Mouse (Mus musculus): ENCODE measurements around the gene Mmel1.

Mmel1 gene

DNA sequence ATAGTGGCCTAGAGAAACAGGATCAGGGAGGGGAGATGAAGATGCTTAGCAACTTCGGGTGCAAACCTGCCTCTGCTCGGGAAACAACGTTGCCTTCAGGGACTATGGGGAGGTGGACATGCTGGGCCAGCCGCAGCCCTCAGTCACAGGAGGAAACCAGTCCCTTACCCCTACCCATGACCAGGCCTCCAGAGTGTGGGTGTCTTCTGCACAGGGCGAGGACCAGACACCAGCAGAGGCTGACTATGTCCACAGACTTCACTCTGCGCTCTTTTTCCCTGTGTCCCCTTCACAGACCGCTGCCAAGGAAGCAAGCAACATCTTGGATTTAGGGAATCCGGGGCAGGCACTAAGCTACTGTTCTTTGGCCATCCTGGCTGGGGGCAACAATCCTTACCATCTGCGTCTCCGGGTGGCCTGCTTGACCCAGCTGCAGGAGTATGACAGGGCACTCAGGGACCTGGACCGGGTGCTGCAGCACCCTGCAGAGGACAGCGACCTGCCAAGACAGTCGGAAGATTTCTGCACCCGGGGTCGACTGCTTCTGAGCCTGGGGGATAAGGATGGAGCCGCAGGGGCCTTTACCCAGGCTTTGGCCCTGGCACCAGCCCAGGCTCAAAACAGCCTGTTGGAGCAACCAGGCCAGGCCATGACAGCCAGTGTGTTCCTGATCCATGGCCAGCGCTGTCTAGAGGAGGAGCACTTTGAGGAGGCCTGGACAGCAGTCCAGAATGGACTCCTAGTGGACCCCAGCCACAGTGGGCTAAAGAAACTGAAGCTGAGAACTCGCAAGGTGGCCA, 4.2 kb upstream of the Mmel1 start:
- no peak for DNase-seq

DNA sequence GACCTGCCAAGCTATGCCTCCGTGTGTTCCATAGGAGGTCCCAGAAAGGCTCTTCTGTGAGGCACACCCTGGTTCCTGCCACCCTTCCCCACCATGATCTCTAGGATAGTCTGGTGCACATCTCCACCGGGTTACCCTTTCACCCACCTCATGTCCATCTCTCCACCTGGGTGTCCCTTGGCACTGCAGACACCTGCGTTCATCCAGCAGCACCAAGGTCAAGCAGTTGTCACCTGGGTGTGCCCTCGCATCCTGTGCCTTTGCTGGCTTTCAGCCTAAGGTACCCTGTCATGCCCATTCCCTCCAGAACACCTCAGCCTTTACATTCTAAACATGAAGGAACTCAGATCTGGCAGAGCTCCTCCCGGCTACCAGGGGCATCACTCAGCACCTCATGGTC, 3.0 kb upstream of the Mmel1 start:
- no peak for DNase-seq

DNA sequence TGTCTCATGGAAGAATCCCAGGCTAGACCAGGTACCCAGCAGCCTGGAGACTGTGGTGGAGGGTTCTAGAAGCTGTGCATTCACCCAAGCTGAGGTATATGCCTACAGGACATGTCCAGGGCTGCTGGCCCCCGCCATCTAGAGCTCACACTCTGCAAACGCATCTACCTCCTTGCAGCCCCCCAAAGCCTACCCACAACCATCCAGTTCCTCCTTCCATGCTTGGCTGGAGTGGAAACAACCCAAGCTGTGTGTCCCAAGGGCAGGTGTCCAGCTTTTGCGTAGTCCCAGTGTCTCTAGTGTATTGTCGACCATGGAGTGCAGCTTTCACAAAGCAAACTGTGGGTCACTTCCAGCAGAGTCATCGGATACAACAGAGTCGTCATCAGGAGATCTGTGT, 2.1 kb upstream of the Mmel1 start:
- no peak for DNase-seq

DNA sequence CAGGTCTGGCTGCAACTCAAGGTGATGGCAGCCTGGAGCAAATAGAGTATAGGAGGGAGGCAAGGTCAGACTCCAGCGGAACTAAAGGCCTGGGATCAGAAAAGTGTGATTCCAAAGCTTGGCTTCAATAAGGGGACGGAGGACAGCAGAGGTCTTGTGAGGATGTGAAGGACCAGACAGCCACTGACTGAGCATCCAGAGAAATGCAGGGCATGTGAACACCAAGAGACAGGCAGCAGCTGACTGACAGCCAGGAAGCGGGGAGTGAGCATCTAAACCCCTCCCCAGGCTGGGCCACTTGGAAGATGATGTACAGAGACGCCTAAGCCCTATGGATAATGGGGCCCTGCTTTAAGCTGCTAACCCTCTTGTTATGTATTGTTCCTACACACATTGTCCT, 1.3 kb downstream of the Mmel1 start:
- DNase-seq = no peak

GRCm38 (mm10) chr4:154871757-154872251, 2.4 kb downstream of the Mmel1 start:
- DNase-seq = no peak

- no peak for DNase-seq
These were observed 3.8 kb downstream of the Mmel1 start for GRCm38 (mm10) chr4:154873186-154873585.

- DNase-seq = peak; percentile 83 to 94
These were observed 8.6 kb downstream of the Mmel1 start for GRCm38 (mm10) chr4:154877864-154878548.

DNA sequence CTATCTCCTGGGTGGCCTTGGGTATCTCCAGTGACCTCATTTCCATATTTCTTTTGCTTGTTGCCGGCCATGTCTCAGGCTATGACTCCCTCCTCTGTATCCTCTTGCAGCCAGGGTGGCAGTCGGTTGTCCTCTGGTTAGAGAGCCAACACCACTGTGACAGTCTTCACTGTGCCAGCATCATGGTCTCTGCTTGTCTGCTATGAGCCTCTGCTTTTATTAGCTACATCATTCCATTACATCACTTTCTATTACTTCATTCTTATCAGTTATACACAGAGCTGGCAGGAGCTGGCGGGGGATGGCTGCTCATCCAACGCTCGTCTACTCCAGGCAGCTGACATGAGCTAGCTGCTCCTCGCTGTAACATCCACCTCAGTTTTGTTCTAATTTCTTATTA, 11.3 kb downstream of the Mmel1 start:
- no peak for DNase-seq

DNA sequence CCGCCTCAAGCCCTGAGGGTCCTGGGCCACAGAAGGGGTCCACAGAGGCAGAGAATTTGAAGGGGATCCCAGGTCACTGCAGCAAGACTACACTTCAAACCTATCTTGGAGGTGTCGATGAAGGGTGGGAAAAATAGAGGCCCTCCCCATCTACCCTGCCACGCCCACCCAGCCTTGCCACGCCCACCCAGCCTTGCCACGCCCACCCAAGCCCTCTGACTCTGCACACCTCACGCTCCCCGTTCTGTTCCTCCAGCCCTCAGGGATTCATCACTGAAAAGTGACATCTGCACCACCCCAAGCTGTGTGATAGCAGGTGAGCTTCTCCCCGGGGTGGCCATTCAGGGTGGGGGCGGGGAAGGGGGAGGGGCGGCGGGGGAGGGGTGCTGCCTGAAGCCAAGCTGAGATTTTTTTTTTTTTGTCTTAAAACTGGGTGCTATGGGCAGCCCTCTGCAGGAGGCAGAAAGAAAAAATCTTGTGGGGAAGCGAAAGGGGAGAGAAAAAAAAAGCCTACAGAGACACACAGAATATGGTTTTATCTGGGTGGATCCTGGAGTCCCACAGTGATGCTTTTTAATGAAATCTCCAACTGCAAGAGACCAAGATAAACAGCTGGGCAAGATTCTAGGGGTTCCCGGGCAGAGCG, 12.8 kb downstream of the Mmel1 start:
- DNase-seq = no peak

- no peak for DNase-seq
These were observed 16.0 kb downstream of the Mmel1 start for GRCm38 (mm10) chr4:154885416-154885815.

- no peak for DNase-seq
These were observed 17.6 kb downstream of the Mmel1 start for GRCm38 (mm10) chr4:154886876-154887592.

DNA sequence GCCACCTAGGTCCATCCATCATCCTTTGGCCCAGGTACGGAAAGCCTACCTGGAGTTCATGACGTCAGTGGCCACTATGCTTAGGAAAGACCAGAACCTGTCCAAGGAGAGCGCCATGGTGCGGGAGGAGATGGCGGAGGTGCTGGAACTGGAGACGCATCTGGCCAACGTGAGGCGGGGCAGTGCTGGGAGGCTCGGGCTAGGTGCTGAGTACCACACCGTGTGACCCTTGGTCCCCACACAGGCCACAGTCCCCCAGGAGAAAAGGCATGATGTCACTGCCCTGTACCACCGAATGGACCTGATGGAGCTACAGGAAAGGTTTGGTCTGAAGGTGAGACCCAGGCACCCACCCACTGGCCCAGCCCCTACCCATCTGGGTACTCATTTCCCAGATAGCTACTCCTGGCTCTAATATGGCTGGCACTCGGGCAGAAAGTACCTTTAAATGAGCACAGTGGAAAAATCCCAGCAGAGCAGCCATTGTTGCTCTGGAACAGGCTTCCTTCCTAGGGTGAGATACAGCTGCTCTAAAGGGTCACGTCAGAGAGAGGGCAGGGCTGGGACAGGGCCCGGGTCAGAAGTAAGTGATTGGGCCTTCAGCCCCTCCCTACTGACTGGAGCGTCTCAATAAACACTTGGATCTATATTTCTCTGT, 18.3 kb downstream of the Mmel1 start:
- no peak for DNase-seq

DNA sequence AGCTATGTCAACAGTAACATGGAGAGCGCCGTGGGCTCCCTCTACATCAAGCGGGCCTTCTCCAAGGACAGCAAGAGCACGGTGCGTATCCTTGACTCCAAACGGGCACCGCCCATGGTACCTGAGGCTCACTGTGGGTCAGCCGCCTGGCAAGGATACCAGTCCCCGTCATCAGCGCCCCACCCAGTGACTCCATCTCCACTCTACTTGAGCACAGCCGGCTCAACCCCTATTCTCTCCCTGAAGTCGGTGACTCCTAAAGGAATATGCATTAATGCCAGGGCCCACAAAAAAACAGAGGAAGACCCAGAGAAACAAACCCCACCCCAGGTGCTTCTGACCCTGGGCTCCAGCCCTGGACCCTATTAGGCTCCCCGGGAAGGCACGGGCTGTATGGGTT, 21.5 kb downstream of the Mmel1 start:
- DNase-seq = no peak

DNA sequence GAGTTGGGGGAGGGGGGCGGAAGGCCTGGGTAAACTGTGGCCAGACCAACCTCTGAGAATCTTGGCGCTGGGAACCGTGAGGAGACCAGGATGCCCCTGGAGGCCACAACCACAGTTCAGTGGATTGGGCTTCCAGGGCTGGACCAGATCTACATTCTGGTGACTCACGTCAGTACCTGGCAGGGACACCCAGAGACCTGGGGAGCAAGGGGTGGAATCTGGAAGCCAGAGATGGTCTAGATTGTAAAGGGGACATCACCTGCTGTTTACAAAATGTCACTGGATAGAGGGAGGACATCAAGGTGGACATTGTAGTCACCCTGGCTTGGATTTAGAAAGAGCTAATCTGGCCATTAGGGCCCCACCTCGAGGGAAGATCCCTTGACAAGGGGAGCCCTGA, 26.2 kb downstream of the Mmel1 start:
- no peak for DNase-seq

DNA sequence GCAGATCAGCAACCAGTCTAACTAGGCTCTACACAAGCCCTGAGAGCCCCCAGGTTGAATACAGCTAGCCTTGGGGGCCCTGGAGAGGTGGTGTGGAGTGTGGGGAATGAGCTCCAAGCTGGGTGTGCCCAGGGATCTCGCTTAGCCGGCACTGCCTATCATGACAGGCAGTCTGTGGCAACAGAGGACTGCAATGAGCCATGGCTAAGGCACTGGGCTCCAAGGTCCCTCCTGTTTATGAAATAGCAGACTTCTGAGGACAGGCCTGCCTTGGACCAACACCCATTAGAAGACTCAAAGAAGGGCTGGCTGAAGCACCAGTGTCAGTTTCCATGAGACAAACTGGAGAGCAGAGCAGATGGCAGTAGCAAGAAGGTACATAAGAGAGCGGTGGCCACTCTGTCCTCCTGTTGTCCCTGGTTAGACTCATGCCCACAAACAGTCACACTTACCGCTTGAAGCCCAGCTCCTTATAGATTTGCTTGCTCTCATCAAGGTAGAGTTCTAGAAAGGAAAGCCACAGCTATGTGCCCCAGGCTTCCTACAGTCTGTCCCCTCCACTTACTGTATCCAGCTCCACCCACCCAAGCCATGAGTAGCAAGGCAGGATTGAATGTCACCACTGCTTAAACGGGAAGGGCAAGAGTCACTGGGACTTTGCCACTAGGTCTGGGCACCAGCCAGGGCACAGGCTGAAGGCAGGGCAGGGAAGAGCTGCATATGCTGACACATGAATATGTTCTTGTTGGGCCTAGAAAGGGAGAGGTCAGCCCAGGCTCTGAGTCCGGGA, 28.5 kb downstream of the Mmel1 start:
- no peak for DNase-seq

DNA sequence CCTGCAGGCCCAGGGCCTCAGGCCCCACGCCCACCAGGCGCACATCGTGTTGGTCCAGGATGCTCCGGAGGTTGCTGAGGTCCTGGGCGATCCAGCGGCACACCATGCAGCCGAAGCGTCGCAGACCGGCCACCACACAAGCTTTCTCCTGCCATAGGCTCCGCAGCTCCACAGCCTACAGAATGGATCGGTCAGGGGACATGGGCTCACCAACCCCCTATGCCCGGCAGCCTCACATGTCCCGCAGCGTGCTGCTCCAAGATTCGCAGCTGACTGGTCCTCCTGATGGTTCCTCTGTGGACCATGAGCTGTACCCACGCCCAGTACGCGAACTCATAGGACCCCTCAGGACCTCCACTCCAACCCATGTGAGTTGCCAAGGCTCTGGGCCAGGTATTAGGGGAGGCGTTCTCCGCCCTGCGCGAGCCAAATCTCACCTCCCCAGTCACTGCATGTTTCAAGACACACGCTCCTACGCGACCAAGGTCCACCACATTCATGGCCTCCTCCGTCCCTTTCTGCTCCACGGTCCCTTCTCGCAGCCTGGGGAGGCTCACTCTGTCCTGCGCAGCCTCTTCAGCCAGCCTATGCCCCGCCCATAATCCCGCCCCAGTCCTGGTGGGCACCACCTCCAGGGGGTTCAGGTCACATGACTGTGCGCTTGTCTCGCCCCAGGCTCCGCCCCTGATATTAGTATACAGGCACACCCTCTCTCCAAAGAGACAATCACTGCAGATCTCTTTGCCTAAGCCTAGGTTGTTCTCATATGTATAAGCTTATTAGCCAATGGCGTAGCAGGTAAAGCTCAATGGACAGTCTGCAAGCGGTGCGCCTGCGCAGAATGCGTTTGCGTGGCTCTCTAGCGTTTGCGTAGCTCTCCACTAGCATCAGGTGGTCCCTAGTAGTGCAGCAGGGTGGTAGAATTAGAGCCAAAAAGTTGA, 29.4 kb downstream of the Mmel1 start, which contains the start of gene Fam213b:
Gene Fam213b, minus strand, starts transcription at position 630 of the 941 bp plus-strand sequence.
- peak; percentile 74 to 75 for DNase-seq

GRCm38 (mm10) chr4:154902371-154902770, 33.0 kb downstream of the Mmel1 start:
- no peak for DNase-seq

DNA sequence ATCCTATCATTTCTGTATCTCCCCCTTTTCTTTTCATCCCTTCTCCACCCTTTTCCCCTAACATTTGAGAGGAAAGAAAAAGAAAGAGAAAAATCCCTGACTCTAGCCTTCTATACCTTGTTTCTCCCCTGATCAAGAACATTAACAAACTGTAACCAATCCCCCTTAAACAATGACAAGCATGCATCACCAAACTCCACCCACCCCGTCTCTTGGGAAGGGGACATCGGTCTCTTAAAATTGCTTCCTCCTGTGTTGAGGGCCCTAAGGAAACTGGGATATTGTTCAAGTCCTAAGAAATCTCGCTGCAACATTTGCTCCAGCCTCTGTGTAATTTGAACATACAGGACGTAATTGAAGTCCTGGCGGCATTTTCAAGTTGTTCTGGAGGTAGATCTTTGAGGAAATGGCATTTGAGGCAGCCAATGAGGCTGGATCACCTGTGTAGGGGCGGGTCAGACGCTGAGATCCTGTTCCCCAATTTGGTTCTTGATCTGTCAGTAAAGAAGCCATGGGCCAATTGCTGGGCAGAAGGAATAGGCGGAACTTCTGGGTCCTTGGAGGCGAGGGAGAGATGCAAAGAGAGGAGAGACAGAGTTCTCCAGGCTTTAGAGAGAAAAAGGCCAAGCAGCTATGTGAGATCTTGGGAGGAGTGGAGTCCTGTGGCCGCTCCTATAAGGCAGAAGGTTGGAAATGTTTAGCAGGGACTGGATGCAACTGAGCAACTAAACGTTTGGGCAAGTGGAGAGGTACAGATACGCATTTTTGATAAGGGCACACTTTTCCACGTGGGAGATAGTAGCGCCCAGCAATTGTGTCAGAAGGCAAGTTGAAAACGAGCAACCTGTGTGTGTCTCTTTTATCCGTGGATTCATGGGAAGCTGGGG, 35.0 kb downstream of the Mmel1 start:
- DNase-seq = peak; percentile 71 to 75

- DNase-seq = peak in 1 of 2 experiments; percentile 64
These were observed 38.4 kb downstream of the Mmel1 start for GRCm38 (mm10) chr4:154907833-154908232.

All from spleen, adult 18-20 months (tissue).